Mouse (Mus musculus) C2C12 (cell line): ENCODE results near the gene Ksr2. TPM values are rescaled to one million over a fixed set of nuclear protein-coding genes. Genes with fewer than 3 reads are reported as not detected.

Experiments
- H3K27me3 ChIP-seq: one replicate; pipeline ENCODE4 v1.6.1; 2011; ENCODE audit not compliant: control insufficient read depth, insufficient read depth, insufficient read length
- H3K36me3 ChIP-seq: one replicate; pipeline ENCODE4 v1.6.1; 2011; ENCODE audit not compliant: control insufficient read depth, insufficient read depth
- H3K4me3 ChIP-seq: one replicate; pipeline ENCODE4 v1.5.1; 2011; ENCODE audit warnings: mild to moderate bottlenecking, control low read depth; ENCODE audit not compliant: poor library complexity, insufficient read depth, severe bottlenecking
- H3K79me2 ChIP-seq: one replicate; pipeline ENCODE4 v1.6.1; 2011; ENCODE audit not compliant: control insufficient read depth, insufficient read depth
- H3K79me3 ChIP-seq: one replicate; pipeline ENCODE4 v1.6.1; 2011; ENCODE audit warnings: low read depth, control low read depth
- H3ac ChIP-seq: one replicate; pipeline ENCODE3; 2011; ENCODE audit warnings: low read depth; ENCODE audit not compliant: control insufficient read depth, insufficient read length
- CEBPB ChIP-seq: IDR thresholded peaks from one replicate; pipeline ENCODE4 v1.6.1; 2011; ENCODE audit warnings: low read depth, mild to moderate bottlenecking, control low read depth, moderate library complexity
- CTCF ChIP-seq: IDR thresholded peaks from one replicate; pipeline ENCODE4 v1.5.1; 2011; ENCODE audit not compliant: control insufficient read depth, insufficient read depth, insufficient read length
- FOSL1 ChIP-seq: IDR thresholded peaks from one replicate; pipeline ENCODE4 v1.8.0; 2011; ENCODE audit warnings: mild to moderate bottlenecking, low read length; ENCODE audit not compliant: poor library complexity, insufficient read depth, severe bottlenecking
- MAX ChIP-seq: IDR thresholded peaks from one replicate; pipeline ENCODE4 v1.6.1; 2011; ENCODE audit warnings: mild to moderate bottlenecking, control low read depth
- MYOD1 ChIP-seq: IDR thresholded peaks from one replicate; pipeline ENCODE4 v1.6.1; 2011; ENCODE audit warnings: low read depth; ENCODE audit not compliant: control insufficient read depth, insufficient read length
- MYOG ChIP-seq: IDR thresholded peaks from one replicate; pipeline ENCODE4 v1.6.1; 2011; ENCODE audit not compliant: control insufficient read depth, insufficient read length; ENCODE audit errors: extremely low read depth
- USF1 ChIP-seq: IDR thresholded peaks from one replicate; pipeline ENCODE4 v1.6.1; 2011; ENCODE audit warnings: low read depth, mild to moderate bottlenecking, control low read depth, moderate library complexity
- polyA plus RNA-seq: library from polyadenylated mRNA; unstranded; fragments of >200 nt; fragmentation: generic; extraction: Trizol; gene quantifications from one replicate; pipeline ENCODE4 v1.2.1, GENCODE M21; 2012; ENCODE audit warnings: missing spikeins

Ksr2 gene
- polyA plus RNA-seq, 1 experiment, result 0.01 TPM

GRCm38 (mm10) chr5:117554505-117554904 lies 140.7 kb downstream of the Ksr2 start:
- Histone ChIP-seq H3K36me3 (no peaks in the 10 kb centered on the region), H3K27me3 (peaks cover 5% of the 10 kb centered on the region), H3K79me2 (no peaks in the 10 kb centered on the region), H3ac (no peak overlapping the region), H3K79me3 (no peaks in the 10 kb centered on the region), H3K4me3 (no peak overlapping the region)
- TF ChIP-seq MYOG (no peak), FOSL1 (no peak), CTCF (no peak), MAX (no peak), CEBPB (no peak), USF1 (no peak), MYOD1 (no peak)

- no peaks in the 10 kb centered on the region for H3K36me3 ChIP-seq
- no peak overlapping the region for H3ac ChIP-seq
- H3K27me3 ChIP-seq, result no peaks in the 10 kb centered on the region
- H3K4me3 ChIP-seq, result no peak overlapping the region
- H3K79me2 ChIP-seq, result no peaks in the 10 kb centered on the region
- H3K79me3 ChIP-seq, result no peaks in the 10 kb centered on the region
- TF ChIP-seq MYOD1 (no peak), CTCF (no peak), MYOG (no peak), CEBPB (no peak), MAX (no peak), FOSL1 (no peak), USF1 (no peak)
These were observed 142.8 kb downstream of the Ksr2 start for GRCm38 (mm10) chr5:117556570-117556969.

GRCm38 (mm10) chr5:117561080-117561479 lies 147.3 kb downstream of the Ksr2 start:
- Histone ChIP-seq H3K36me3 (no peaks in the 10 kb centered on the region), H3K79me3 (no peaks in the 10 kb centered on the region), H3K4me3 (no peak overlapping the region), H3ac (no peak overlapping the region), H3K79me2 (no peaks in the 10 kb centered on the region), H3K27me3 (no peaks in the 10 kb centered on the region)
- TF ChIP-seq MAX (no peak), FOSL1 (no peak), CTCF (no peak), MYOG (no peak), MYOD1 (no peak), USF1 (no peak), CEBPB (no peak)

DNA sequence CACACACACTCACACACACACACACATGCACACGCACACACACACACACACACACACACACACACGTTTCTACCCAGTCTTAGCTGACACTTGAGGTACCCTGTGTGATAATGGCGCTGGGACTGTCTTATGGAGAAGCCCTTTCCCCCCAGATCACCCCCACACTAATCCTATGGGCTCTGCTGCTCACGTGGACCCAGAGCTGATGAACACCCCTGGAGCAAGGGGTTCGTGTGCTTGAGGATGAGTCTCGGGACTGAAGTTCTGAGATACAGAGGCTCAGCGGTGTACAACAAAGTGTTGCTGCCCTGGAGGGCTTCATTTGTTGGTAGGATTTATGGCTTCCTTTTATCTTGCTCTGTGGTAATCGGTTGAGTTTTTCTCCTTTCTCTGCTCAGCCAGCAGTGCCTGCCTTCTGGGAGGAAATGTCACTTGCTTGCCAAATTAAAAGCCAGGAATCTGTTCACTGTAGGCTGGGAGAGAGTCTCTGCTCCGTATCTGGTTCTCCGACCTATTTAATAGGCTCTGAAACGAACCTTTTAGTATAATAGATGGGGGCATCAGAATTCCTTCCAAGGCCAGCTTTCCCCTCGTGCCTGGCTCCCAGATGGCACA lies 152.4 kb downstream of the Ksr2 start:
- H3K79me3 ChIP-seq, result no peaks in the 10 kb centered on the region
- TF ChIP-seq MAX (no peak), CTCF (no peak), USF1 (no peak), MYOG (no peak)

DNA sequence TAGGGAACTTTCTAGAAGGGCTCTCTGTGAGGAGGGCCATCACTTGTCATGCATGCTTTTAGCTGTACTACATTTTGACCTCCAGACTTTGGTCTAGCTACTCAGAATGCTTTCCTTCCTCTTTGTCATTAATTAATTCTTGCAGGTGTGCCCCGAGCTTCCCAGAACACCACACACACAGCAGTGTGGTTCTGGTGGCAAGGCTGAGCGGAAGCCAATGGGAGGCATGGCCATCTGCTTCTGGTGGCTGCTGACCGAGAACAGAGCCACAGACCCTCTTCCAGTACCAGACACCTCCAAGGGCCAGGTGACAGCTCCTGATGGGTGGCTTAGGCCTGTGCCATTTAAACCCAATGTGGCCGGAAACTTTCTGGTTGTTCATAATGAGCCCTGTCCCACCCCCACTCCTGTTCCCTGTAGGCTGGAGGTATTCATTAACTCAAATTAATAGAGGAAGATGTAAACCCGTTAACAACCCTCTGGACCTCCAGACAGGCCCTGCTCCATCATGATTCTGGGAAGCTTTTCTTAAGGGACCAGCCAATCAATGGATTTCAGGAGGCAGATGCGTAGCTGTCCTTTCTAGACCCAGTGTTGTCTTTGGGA lies 155.5 kb downstream of the Ksr2 start:
- Histone ChIP-seq H3K27me3 (no peaks in the 10 kb centered on the region), H3ac (no peak overlapping the region), H3K36me3 (no peaks in the 10 kb centered on the region), H3K4me3 (no peak overlapping the region), H3K79me3 (no peaks in the 10 kb centered on the region), H3K79me2 (no peaks in the 10 kb centered on the region)
- TF ChIP-seq CEBPB, result no peak
- no peak for TF ChIP-seq MYOD1
- no peak for TF ChIP-seq USF1
- no peak for TF ChIP-seq MAX
- TF ChIP-seq CTCF, result no peak
- no peak for TF ChIP-seq FOSL1
- TF ChIP-seq MYOG, result no peak

More for the DNA sequence above, 152.4 kb downstream of the Ksr2 start:
- H3K4me3 ChIP-seq, result no peak overlapping the region
- H3K27me3 ChIP-seq, result no peaks in the 10 kb centered on the region
- H3K79me2 ChIP-seq, result no peaks in the 10 kb centered on the region
- H3ac ChIP-seq, result no peak overlapping the region
- H3K36me3 ChIP-seq, result no peaks in the 10 kb centered on the region

GRCm38 (mm10) chr5:117572428-117572827 lies 158.6 kb downstream of the Ksr2 start:
- Histone ChIP-seq H3K4me3 (no peak overlapping the region), H3K36me3 (no peaks in the 10 kb centered on the region), H3K79me3 (no peaks in the 10 kb centered on the region), H3K79me2 (no peaks in the 10 kb centered on the region), H3K27me3 (no peaks in the 10 kb centered on the region), H3ac (no peak overlapping the region)
- TF ChIP-seq CEBPB (no peak), CTCF (no peak), USF1 (no peak), MYOD1 (no peak), MYOG (no peak), MAX (no peak), FOSL1 (no peak)
